Mouse (Mus musculus) CH12.LX (cell line): Measurements from ENCODE around the gene Tmem104. TPM values are rescaled to one million over a fixed set of nuclear protein-coding genes. Genes with fewer than 3 reads are reported as not detected.

Experiments used
- DNase-seq: peaks from one replicate; pipeline ENCODE4 v3.0.0-alpha.2; 2013; ENCODE audit errors: extremely low read depth
- H3K27ac ChIP-seq: 2 replicates; pipeline ENCODE4 v1.5.1; 2012; ENCODE audit warnings: low read depth, mild to moderate bottlenecking, control low read depth, moderate library complexity; ENCODE audit not compliant: insufficient read depth
- H3K27me3 ChIP-seq: replicated peaks from 2 replicates; pipeline ENCODE3; 2012; ENCODE audit warnings: inconsistent platforms
- H3K36me3 ChIP-seq, 2 experiments: replicated peaks in 1 of 2; 2 replicates each; pipeline versions ENCODE3 to v1.6.1; 2012; ENCODE audit warnings: inconsistent platforms in 1 of 2, low read length in 1 of 2, mild to moderate bottlenecking in 1 of 2, mixed read lengths in 1 of 2, moderate library complexity in 1 of 2; ENCODE audit not compliant: control insufficient read depth in 1 of 2, insufficient read depth in 1 of 2
- H3K4me1 ChIP-seq, 2 experiments: 2 replicates each; pipeline ENCODE4 v1.6.1; 2012; ENCODE audit warnings: inconsistent platforms in 1 of 2, moderate library complexity in 1 of 2; ENCODE audit not compliant: insufficient read depth in 2 of 2, control insufficient read depth in 1 of 2
- H3K4me2 ChIP-seq: 2 replicates; pipeline ENCODE4 v1.6.1; 2012; ENCODE audit warnings: low read depth, mild to moderate bottlenecking, control low read depth; ENCODE audit not compliant: poor library complexity, insufficient read depth, severe bottlenecking
- H3K4me3 ChIP-seq, 3 experiments: fragments of 150-350 bp in 1 of 3; sonication (generic) in 1 of 3; replicated peaks in 1 of 3; 2 replicates each; pipeline versions ENCODE3 to v1.5.1; 2011 to 2012; ENCODE audit warnings: low read depth in 2 of 3, low read length in 2 of 3, mild to moderate bottlenecking in 2 of 3, moderate library complexity in 2 of 3, control low read depth in 1 of 3, improper control_type of control experiment in 1 of 3, inconsistent platforms in 1 of 3, mixed read lengths in 1 of 3; ENCODE audit not compliant: poor library complexity in 1 of 3
- H3K79me2 ChIP-seq: replicated peaks from 2 replicates; pipeline ENCODE4 v1.6.1; 2012; ENCODE audit warnings: mild to moderate bottlenecking, moderate library complexity; ENCODE audit not compliant: control insufficient read depth, poor library complexity, insufficient read depth, severe bottlenecking; ENCODE audit errors: extremely low read depth
- H3K9ac ChIP-seq: 2 replicates; pipeline ENCODE4 v1.6.1; 2012; ENCODE audit warnings: low read depth, mild to moderate bottlenecking, control low read depth, moderate library complexity; ENCODE audit not compliant: insufficient read depth
- H3K9me3 ChIP-seq: replicated peaks from 2 replicates; pipeline ENCODE3; 2012; ENCODE audit warnings: low read length, inconsistent platforms, mixed read lengths
- BHLHE40 ChIP-seq: IDR thresholded peaks from 2 replicates; pipeline ENCODE4 v1.6.1; 2011; ENCODE audit warnings: mild to moderate bottlenecking, low read depth, low read length, improper control_type of control experiment
- CHD2 ChIP-seq: IDR thresholded peaks from 2 replicates; pipeline ENCODE4 v1.6.1; 2011; ENCODE audit warnings: low read length, improper control_type of control experiment
- CTCF ChIP-seq, 2 experiments: IDR thresholded peaks in 1 of 2; conservative IDR thresholded peaks in 1 of 2; 2 replicates each; pipeline ENCODE4 v1.5.1; 2011 to 2012; ENCODE audit warnings: low read depth in 2 of 2, low read length in 2 of 2, improper control_type of control experiment in 1 of 2, inconsistent platforms in 1 of 2, mild to moderate bottlenecking in 1 of 2, moderate library complexity in 1 of 2
- ELF1 ChIP-seq: IDR thresholded peaks from 2 replicates; pipeline ENCODE4 v1.6.1; 2014; ENCODE audit warnings: low read depth, mild to moderate bottlenecking, inconsistent platforms, low read length, improper control_type of control experiment
- ETS1 ChIP-seq: conservative IDR thresholded peaks from 2 replicates; pipeline ENCODE4 v1.6.1; 2012; ENCODE audit warnings: low read depth, mild to moderate bottlenecking, inconsistent platforms, low read length, improper control_type of control experiment, moderate library complexity
- HCFC1 ChIP-seq: IDR thresholded peaks from 2 replicates; pipeline ENCODE4 v1.6.1; 2012; ENCODE audit warnings: low read depth, mild to moderate bottlenecking, inconsistent platforms, low read length, improper control_type of control experiment
- IRF4 ChIP-seq: IDR thresholded peaks from 2 replicates; pipeline ENCODE4 v1.6.1; 2014; ENCODE audit warnings: low read depth, mild to moderate bottlenecking, inconsistent platforms, low read length, improper control_type of control experiment
- JUN ChIP-seq: IDR thresholded peaks from 2 replicates; pipeline ENCODE4 v1.6.1; 2011; ENCODE audit warnings: low read depth, mild to moderate bottlenecking, low read length, improper control_type of control experiment, moderate library complexity; ENCODE audit not compliant: insufficient read depth
- JUND ChIP-seq: conservative IDR thresholded peaks from 2 replicates; pipeline ENCODE4 v1.6.1; 2011; ENCODE audit warnings: low read depth, low read length, improper control_type of control experiment
- KAT2A ChIP-seq: IDR thresholded peaks from 2 replicates; pipeline ENCODE4 v1.6.1; 2012; ENCODE audit warnings: low read length, improper control_type of control experiment, inconsistent platforms; ENCODE audit not compliant: insufficient replicate concordance
- MAFK ChIP-seq: IDR thresholded peaks from 2 replicates; pipeline ENCODE4 v1.6.1; 2011; ENCODE audit warnings: low read length, improper control_type of control experiment; ENCODE audit not compliant: insufficient replicate concordance
- MEF2A ChIP-seq: IDR thresholded peaks from 2 replicates; pipeline ENCODE4 v1.6.1; 2014; ENCODE audit warnings: low read depth, mild to moderate bottlenecking, inconsistent platforms, low read length, improper control_type of control experiment, borderline replicate concordance
- MYC ChIP-seq: IDR thresholded peaks from 2 replicates; pipeline ENCODE4 v1.6.1; 2011; ENCODE audit warnings: low read depth, mild to moderate bottlenecking, improper control_type of control experiment, low read length
- NELFE ChIP-seq: IDR thresholded peaks from 2 replicates; pipeline ENCODE4 v1.6.1; 2011; ENCODE audit warnings: low read depth, low read length, improper control_type of control experiment
- RAD21 ChIP-seq: IDR thresholded peaks from 2 replicates; pipeline ENCODE4 v1.6.1; 2011; ENCODE audit warnings: low read depth, mild to moderate bottlenecking, low read length, improper control_type of control experiment, moderate library complexity
- RCOR1 ChIP-seq: conservative IDR thresholded peaks from 2 replicates; pipeline ENCODE4 v1.6.1; 2012; ENCODE audit warnings: low read depth, mild to moderate bottlenecking, inconsistent platforms, low read length, improper control_type of control experiment
- SIN3A ChIP-seq: IDR thresholded peaks from 2 replicates; pipeline ENCODE4 v1.6.1; 2012; ENCODE audit warnings: low read length, improper control_type of control experiment, inconsistent platforms
- SMC3 ChIP-seq: IDR thresholded peaks from 2 replicates; pipeline ENCODE4 v1.6.1; 2011; ENCODE audit warnings: low read depth, low read length, improper control_type of control experiment
- TBP ChIP-seq: conservative IDR thresholded peaks from 2 replicates; pipeline ENCODE4 v1.6.1; 2011; ENCODE audit warnings: low read depth, low read length, improper control_type of control experiment
- TCF12 ChIP-seq: IDR thresholded peaks from 2 replicates; pipeline ENCODE4 v1.6.1; 2014; ENCODE audit warnings: low read depth, mild to moderate bottlenecking, inconsistent platforms, low read length, improper control_type of control experiment
- USF1 ChIP-seq: IDR thresholded peaks from 2 replicates; pipeline ENCODE4 v1.6.1; 2014; ENCODE audit warnings: low read depth, mild to moderate bottlenecking, inconsistent platforms, low read length, improper control_type of control experiment
- USF2 ChIP-seq: conservative IDR thresholded peaks from 2 replicates; pipeline ENCODE4 v1.6.1; 2011; ENCODE audit warnings: low read depth, low read length, improper control_type of control experiment
- ZC3H11A ChIP-seq: IDR thresholded peaks from 2 replicates; pipeline ENCODE4 v1.6.1; 2012; ENCODE audit warnings: low read depth, mild to moderate bottlenecking, inconsistent platforms, low read length, improper control_type of control experiment
- ZMIZ1 ChIP-seq: IDR thresholded peaks from 2 replicates; pipeline ENCODE4 v1.6.1; 2012; ENCODE audit warnings: low read depth, mild to moderate bottlenecking, inconsistent platforms, low read length, improper control_type of control experiment
- ZNF384 ChIP-seq: IDR thresholded peaks from 2 replicates; pipeline ENCODE4 v1.6.1; 2012; ENCODE audit warnings: low read depth, low read length, improper control_type of control experiment, inconsistent platforms
- dilution Hi-C: fragments of 300-500 bp; cut with MboI; formaldehyde crosslinking; loops from 2 replicates; pipeline ENCODE4 v1.14.3; 2020; ENCODE audit warnings: low sequenced_read_pairs; ENCODE audit not compliant: extremely low pct_unique_long_range_greater_than_20kb, extremely low pct_ligation_motif_present
- in situ Hi-C: fragments of 300-500 bp; cut with MboI; formaldehyde crosslinking; loops from 3 replicates; pipeline ENCODE4 v1.14.3; 2019; ENCODE audit warnings: low sequenced_read_pairs, low pct_ligation_motif_present, low pct_unique_long_range_greater_than_20kb, mixed read lengths
- polyA plus RNA-seq: library from polyadenylated mRNA; unstranded; fragments of >175 nt; gene quantifications from 2 replicates; pipeline ENCODE4 v1.2.1, GENCODE M21; 2012; ENCODE audit warnings: low read depth; ENCODE audit not compliant: insufficient read length
- total RNA-seq, 2 experiments: library from RNA; depleted of rRNA; stranded (reverse); fragments of 300-350 nt in 1 of 2; fragments of >200 nt in 1 of 2; gene quantifications; 2 replicates each; pipeline ENCODE4 v1.2.3; 2012 to 2014

Gene Tmem104
- total and polyA plus RNA-seq, 3 experiments, result 3.5 to 16.1 (median 10.8) TPM

- H3K9ac ChIP-seq, result no peak overlapping the region
- H3K4me1 ChIP-seq, result peaks cover 30 to 39% of the 10 kb centered on the region in 2 experiments
- TF ChIP-seq BHLHE40 (no peak), SIN3A (0 out of 2 replicates have a peak, but pooled peaks have one; percentile 30), USF1 (no peak), CHD2 (no peak), MEF2A (no peak), ELF1 (no peak), ETS1 (no peak), RAD21 (peak; percentile 92), USF2 (no peak), SMC3 (peak; percentile 97), ZNF384 (no peak), MAFK (no peak), JUN (no peak), JUND (no peak), ZMIZ1 (no peak), IRF4 (peak; percentile 24; the same call in 1 of the 2 replicates), TBP (no peak), ZC3H11A (peak; percentile 60), HCFC1 (no peak), CTCF (conservative IDR thresholded peaks at IDR 0.05 in 1 of 2, IDR thresholded peaks at IDR 0.05 in 1 of 2; ENCODE audit: low read depth in 2 of 2, low read length in 2 of 2) (peak; percentile 97 to 98), RCOR1 (no peak), TCF12 (0 out of 2 replicates have a peak, but pooled peaks have one; percentile 17), KAT2A (no peak), NELFE (peak; percentile 38; the same call in 1 of the 2 replicates), MYC (no peak)
Measured at GRCm38 (mm10) chr11:115270148-115270861, 83.0 kb downstream of the Tmem104 start.

More at GRCm38 (mm10) chr11:115270148-115270861, 83.0 kb downstream of the Tmem104 start:
- no peak overlapping the region for H3K4me2 ChIP-seq
- no peak overlapping the region for H3K4me3 ChIP-seq
- H3K79me2 ChIP-seq, result 0 out of 2 replicates have a peak, but pooled peaks cover 5% of the 10 kb centered on the region
- H3K27me3 ChIP-seq, result no peaks in the 10 kb centered on the region
- dilution Hi-C loops (no loop called here), in situ Hi-C loops (loop anchor here (5.0 kb wide), 2 partner anchors 38 to 108 kb away; partner anchors contain the start of gene Slc9a3r1)
- H3K36me3 ChIP-seq, result peaks cover 47 to 83% of the 10 kb centered on the region in 2 experiments
- H3K27ac ChIP-seq, result no peak overlapping the region
- DNase-seq, result peak; percentile 66
- no peaks in the 10 kb centered on the region for H3K9me3 ChIP-seq
